ENCODE assay signal across 29 mouse cellular contexts in genomic region chr6:101521316-101521715, GRCm38 (mm10).
DNase-seq lines count a peak whose midpoint lies in the region; ATAC-seq lines count a peak whose summit lies in the region.
"Had no signal": no experiment of that assay in that cellular context is flagged by ENCODE, and none has a peak within 500 bp of the region (broad histone marks: within the 10 kb centered on the region; RNA-seq: fewer than 3 reads in every experiment).

No protein-coding gene starts in this region.

- H3K9ac ChIP-seq in heart, embryonic 11.5 days (ENCODE audit: low read depth, low read length): no peak overlapping the region
- H3K9ac ChIP-seq in heart, embryonic 12.5 days: no peak overlapping the region
- H3K9ac ChIP-seq: hindbrain, embryonic 13.5 days; limb, embryonic 12.5 days; liver, embryonic 15.5 days; lung, embryonic 14.5 days; midbrain, embryonic 15.5 days had no signal

- peaks cover 8% of the 10 kb centered on the region for H3K4me1 ChIP-seq in heart, embryonic 11.5 days (ENCODE audit: control insufficient read depth, insufficient read depth, low read length)
- peaks cover 28% of the 10 kb centered on the region for H3K4me1 ChIP-seq in heart, embryonic 12.5 days (replicated peaks)
- H3K4me1 ChIP-seq: midbrain, embryonic 15.5 days had no signal

- 82% methylated on average over 6 of the region's 6 CpGs for WGBS in heart, embryonic 11.5 days (ENCODE audit: insufficient replicate concordance)
- WGBS in heart, embryonic 12.5 days: 82% methylated on average over 6 of the region's 6 CpGs

- H3K4me2 ChIP-seq in heart, embryonic 11.5 days: no peak overlapping the region
- H3K4me2 ChIP-seq in heart, embryonic 12.5 days: no peak overlapping the region
- H3K4me2 ChIP-seq: hindbrain, embryonic 13.5 days; limb, embryonic 12.5 days; liver, embryonic 15.5 days; lung, embryonic 14.5 days; midbrain, embryonic 15.5 days had no signal

- DNase-seq in right cerebral cortex, adult 18-20 months: peak; percentile 57
- DNase-seq in right cerebral cortex, postnatal 4 days: no peak
- DNase-seq in NIH3T3 (ENCODE audit: low read depth): peak; percentile 55
- DNase-seq in thymus, adult 18-20 months: no peak
- DNase-seq: adrenal gland, postnatal 36 days; cerebellum, adult 2 months; cerebellum, postnatal 25 days; gastrocnemius, postnatal 25 days; heart, adult 11 months; heart, postnatal 4 days; kidney, adult 9 months; kidney, postnatal 10 days; lung, embryonic 14.5 days; lung, postnatal 14 days; thymus, adult 2 months; thymus, postnatal 36 days had no signal

- H3K27me3 ChIP-seq in heart, embryonic 11.5 days (ENCODE audit: control insufficient read depth, insufficient read depth, low read length): no peaks in the 10 kb centered on the region
- H3K27me3 ChIP-seq in heart, embryonic 12.5 days (replicated peaks): no peaks in the 10 kb centered on the region
- H3K27me3 ChIP-seq: hindbrain, embryonic 13.5 days; limb, embryonic 12.5 days; liver, embryonic 15.5 days; midbrain, embryonic 15.5 days had no signal

- 0 out of 2 replicates have a peak, but pooled peaks have one; percentile 18 for ATAC-seq in heart, embryonic 11.5 days (replicated peaks; ENCODE audit: insufficient number of reproducible peaks, low FRiP score, low TSS enrichment)
- ATAC-seq in heart, embryonic 12.5 days (ENCODE audit: insufficient number of reproducible peaks, low FRiP score): no peak
- 0 out of 2 replicates have a peak, but pooled peaks have one; percentile 14 for ATAC-seq in megakaryocyte-erythroid progenitor cell, adult 5-6 weeks (replicated peaks; ENCODE audit: low FRiP score, low TSS enrichment, poor library complexity, severe bottlenecking)
- ATAC-seq: forebrain, embryonic 16.5 days; intestine, postnatal 0 days; midbrain, embryonic 15.5 days had no signal

- no peaks in the 10 kb centered on the region for H3K9me3 ChIP-seq in heart, embryonic 11.5 days (replicated peaks; ENCODE audit: control insufficient read depth, low read length)
- no peaks in the 10 kb centered on the region; the same call in 1 of the 2 replicates for H3K9me3 ChIP-seq in heart, embryonic 12.5 days (replicated peaks)
- H3K9me3 ChIP-seq: heart, embryonic 10.5 days; hindbrain, embryonic 13.5 days; limb, embryonic 12.5 days; liver, embryonic 15.5 days; midbrain, embryonic 10.5 days; midbrain, embryonic 15.5 days had no signal

- H3K27ac ChIP-seq in heart, embryonic 11.5 days (ENCODE audit: low read depth, low read length): no peak overlapping the region
- no peak overlapping the region for H3K27ac ChIP-seq in heart, embryonic 12.5 days (ENCODE audit: poor library complexity, severe bottlenecking)
- H3K27ac ChIP-seq: heart, embryonic 10.5 days; hindbrain, embryonic 13.5 days; limb, embryonic 12.5 days; liver, embryonic 15.5 days; midbrain, embryonic 10.5 days; midbrain, embryonic 15.5 days; stomach, postnatal 0 days had no signal

- no peak overlapping the region for H3K4me3 ChIP-seq in heart, embryonic 11.5 days (ENCODE audit: low read depth, low read length)
- H3K4me3 ChIP-seq in heart, embryonic 12.5 days: no peak overlapping the region
- H3K4me3 ChIP-seq: heart, embryonic 10.5 days; hindbrain, embryonic 13.5 days; limb, embryonic 12.5 days; liver, embryonic 15.5 days; midbrain, embryonic 10.5 days; midbrain, embryonic 15.5 days had no signal

- no peaks in the 10 kb centered on the region for H3K36me3 ChIP-seq in heart, embryonic 11.5 days (ENCODE audit: control insufficient read depth, insufficient read depth, low read length)
- H3K36me3 ChIP-seq in heart, embryonic 12.5 days: no peaks in the 10 kb centered on the region
- H3K36me3 ChIP-seq: G1E; heart, embryonic 10.5 days; hindbrain, embryonic 13.5 days; limb, embryonic 12.5 days; liver, embryonic 15.5 days; midbrain, embryonic 10.5 days; midbrain, embryonic 15.5 days had no signal

Comparison
In these comparisons a context has a peak if more than half of its experiments do, and no peak if none do; other contexts are left out.
1. DNase-seq: peak in right cerebral cortex, adult 18-20 months (single experiment) and NIH3T3 (single experiment); none in right cerebral cortex, postnatal 4 days (single experiment) and thymus, adult 18-20 months (0 of 2).